Mouse (Mus musculus) hindbrain, postnatal 0 days (tissue): ENCODE results near the gene Large1. TPM values are rescaled to one million over a fixed set of nuclear protein-coding genes. Genes with fewer than 3 reads are reported as not detected.

Experiments used
- ATAC-seq: fragments of 200-750 bp; cut with Nextera tagmentation; 2 replicates; pipeline ENCODE4 v1.8.0; 2017; ENCODE audit warnings: mild to moderate bottlenecking, moderate TSS enrichment, moderate library complexity
- DNase-seq: peaks from one replicate; pipeline ENCODE4 v3.0.0-alpha.2; 2015; ENCODE audit warnings: low spot score
- H3K27ac ChIP-seq: fragments of 300-500 bp; sonication (generic); 2 replicates; pipeline ENCODE4 v1.5.1; 2014; ENCODE audit warnings: mild to moderate bottlenecking
- H3K27me3 ChIP-seq: fragments of 300-500 bp; sonication (generic); 2 replicates; pipeline ENCODE4 v1.6.1; 2014; ENCODE audit warnings: low read length, mixed read lengths; ENCODE audit not compliant: insufficient read depth
- H3K36me3 ChIP-seq: fragments of 300-500 bp; sonication (generic); 2 replicates; pipeline ENCODE4 v1.6.1; 2014; ENCODE audit warnings: low read length, mixed read lengths; ENCODE audit not compliant: insufficient read depth
- H3K4me1 ChIP-seq: fragments of 300-500 bp; sonication (generic); 2 replicates; pipeline ENCODE4 v1.6.1; 2014; ENCODE audit warnings: antibody characterized with exemption, low read length, mixed read lengths; ENCODE audit not compliant: insufficient read depth
- H3K4me2 ChIP-seq: fragments of 300-500 bp; sonication (generic); 2 replicates; pipeline ENCODE4 v1.6.1; 2014; ENCODE audit warnings: low read depth, mild to moderate bottlenecking, low read length, moderate library complexity, mixed read lengths
- H3K4me3 ChIP-seq: fragments of 300-500 bp; sonication (generic); 2 replicates; pipeline ENCODE4 v1.5.1; 2014; ENCODE audit warnings: low read length
- H3K9ac ChIP-seq: fragments of 300-500 bp; sonication (generic); replicated peaks from 2 replicates; pipeline ENCODE4 v1.6.1; 2014; ENCODE audit warnings: mild to moderate bottlenecking, low read length, moderate library complexity, mixed read lengths
- H3K9me3 ChIP-seq: fragments of 300-500 bp; sonication (generic); 2 replicates; pipeline ENCODE4 v1.6.1; 2016; ENCODE audit warnings: low read length, mixed read lengths
- CTCF ChIP-seq: IDR thresholded peaks from 2 replicates; pipeline ENCODE4 v1.5.1; 2016; ENCODE audit warnings: antibody characterized with exemption, control low read depth, low read depth
- whole genome bisulfite sequencing: fragments of 180-500 bp; shearing (Covaris S2); extraction: QIAGEN DNeasy Blood & Tissue Kit; methylation state at CpG from one replicate; pipeline ENCODE4 v1.1.7; 2014; 5-methylcytosine and 5-hydroxymethylcytosine counted together
- polyA plus RNA-seq: library from polyadenylated mRNA; unstranded; fragments of >200 nt; fragmentation: Nextera tagmentation; extraction: Ambion mirVana; gene quantifications from 2 replicates; pipeline ENCODE4 v1.2.1, GENCODE M21; 2015
- total RNA-seq: library from RNA; depleted of rRNA; stranded (reverse); fragments of >200 nt; gene quantifications from 2 replicates; pipeline ENCODE4 v1.2.3, GENCODE M21; 2014

Large1 gene
- total and polyA plus RNA-seq, 2 experiments from 2014 or later: 13.4 to 97.9 TPM

- Histone ChIP-seq H3K4me1 (no peaks in the 10 kb centered on the region), H3K36me3 (no peaks in the 10 kb centered on the region), H3K4me2 (no peak overlapping the region), H3K9me3 (no peaks in the 10 kb centered on the region), H3K4me3 (no peak overlapping the region), H3K27ac (no peak overlapping the region), H3K27me3 (no peaks in the 10 kb centered on the region), H3K9ac (no peak overlapping the region)
- ATAC-seq (no peak), DNase-seq (no peak)
- no peak for TF ChIP-seq CTCF
- 77% methylated on average over 2 of the region's 2 CpGs for WGBS
Observed at GRCm38 (mm10) chr8:73160945-73161344, 192.4 kb downstream of the Large1 start.

GRCm38 (mm10) chr8:73147236-73147635 is 206.1 kb downstream of the Large1 start:
- WGBS: 93% methylated on average over 3 of the region's 3 CpGs
- Histone ChIP-seq H3K9me3 (no peaks in the 10 kb centered on the region), H3K27me3 (no peaks in the 10 kb centered on the region), H3K4me2 (no peak overlapping the region), H3K27ac (no peak overlapping the region), H3K4me1 (no peaks in the 10 kb centered on the region), H3K9ac (no peak overlapping the region), H3K4me3 (no peak overlapping the region), H3K36me3 (no peaks in the 10 kb centered on the region)
- TF ChIP-seq CTCF: no peak
- DNase-seq (no peak), ATAC-seq (no peak)

GRCm38 (mm10) chr8:73142660-73143395 is 210.5 kb downstream of the Large1 start:
- DNase-seq (no peak), ATAC-seq (no peak)
- Histone ChIP-seq H3K9me3 (no peaks in the 10 kb centered on the region), H3K9ac (no peak overlapping the region), H3K4me2 (no peak overlapping the region), H3K36me3 (no peaks in the 10 kb centered on the region), H3K4me3 (no peak overlapping the region), H3K27me3 (no peaks in the 10 kb centered on the region), H3K4me1 (no peaks in the 10 kb centered on the region), H3K27ac (no peak overlapping the region)
- no peak for TF ChIP-seq CTCF
- 18% methylated on average over 1 of the region's 1 CpGs for WGBS

- H3K36me3 ChIP-seq: no peaks in the 10 kb centered on the region
- no peak overlapping the region for H3K9ac ChIP-seq
- DNase-seq (no peak), ATAC-seq (no peak)
- no peak overlapping the region for H3K27ac ChIP-seq
- no peaks in the 10 kb centered on the region for H3K4me1 ChIP-seq
- H3K4me3 ChIP-seq: no peak overlapping the region
- no peaks in the 10 kb centered on the region for H3K27me3 ChIP-seq
- H3K9me3 ChIP-seq: no peaks in the 10 kb centered on the region
- no peak overlapping the region for H3K4me2 ChIP-seq
- WGBS: 84% methylated on average over 6 of the region's 6 CpGs
- TF ChIP-seq CTCF: no peak
Observed at GRCm38 (mm10) chr8:73135397-73135796, 217.9 kb downstream of the Large1 start.

GRCm38 (mm10) chr8:73132080-73132479 is 221.3 kb downstream of the Large1 start:
- H3K9ac ChIP-seq: no peak overlapping the region
- 94% methylated on average over 2 of the region's 2 CpGs for WGBS
- no peaks in the 10 kb centered on the region for H3K9me3 ChIP-seq
- no peak overlapping the region for H3K4me3 ChIP-seq
- no peaks in the 10 kb centered on the region for H3K4me1 ChIP-seq
- ATAC-seq (no peak), DNase-seq (no peak)
- no peaks in the 10 kb centered on the region for H3K27me3 ChIP-seq
- H3K27ac ChIP-seq: no peak overlapping the region
- TF ChIP-seq CTCF: no peak
- no peaks in the 10 kb centered on the region for H3K36me3 ChIP-seq
- H3K4me2 ChIP-seq: no peak overlapping the region

- Histone ChIP-seq H3K36me3 (no peaks in the 10 kb centered on the region), H3K27ac (no peak overlapping the region), H3K9ac (no peak overlapping the region), H3K4me2 (no peak overlapping the region), H3K27me3 (no peaks in the 10 kb centered on the region), H3K4me1 (no peaks in the 10 kb centered on the region), H3K4me3 (no peak overlapping the region), H3K9me3 (no peaks in the 10 kb centered on the region)
- ATAC-seq: no peak
- 84% methylated on average over 5 of the region's 5 CpGs for WGBS
- TF ChIP-seq CTCF: no peak
- no peak for DNase-seq
Observed at GRCm38 (mm10) chr8:73123864-73124499, 229.4 kb downstream of the Large1 start.

GRCm38 (mm10) chr8:73112332-73112895 is 240.9 kb downstream of the Large1 start:
- 90% methylated on average over 1 of the region's 1 CpGs for WGBS
- Histone ChIP-seq H3K36me3 (no peaks in the 10 kb centered on the region; the same call in 1 of the 2 replicates), H3K4me2 (no peak overlapping the region), H3K9me3 (no peaks in the 10 kb centered on the region), H3K4me3 (no peak overlapping the region), H3K27ac (no peak overlapping the region), H3K9ac (no peak overlapping the region), H3K4me1 (no peaks in the 10 kb centered on the region), H3K27me3 (no peaks in the 10 kb centered on the region)
- DNase-seq (no peak), ATAC-seq (no peak)
- no peak for TF ChIP-seq CTCF
